Mouse (Mus musculus): ENCODE results near the gene Kdm8.

DNA sequence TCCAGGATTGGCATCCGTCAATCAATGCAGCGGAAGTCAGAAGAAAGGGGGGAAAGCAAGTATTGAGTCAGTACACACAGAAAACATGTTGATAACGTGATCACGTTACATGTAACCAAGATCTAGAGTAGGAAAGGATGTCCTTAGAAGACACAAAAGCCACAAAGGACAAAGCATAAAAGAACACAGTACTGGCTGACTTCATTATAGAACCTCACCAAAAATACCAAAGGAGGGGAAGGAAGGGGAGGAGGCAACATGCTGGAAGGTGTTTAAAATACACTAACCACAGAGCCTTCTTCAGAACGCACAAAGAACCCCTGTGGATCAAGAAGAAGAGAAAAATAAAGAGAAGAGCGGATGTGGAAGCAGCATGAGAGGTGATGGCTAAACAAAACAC is 44.2 kb downstream of the Kdm8 start:
- TF ChIP-seq GATA1 (IDR thresholded peaks at IDR 0.05; ENCODE audit: borderline replicate concordance, low read length) (no peak), CTCF (IDR thresholded peaks at IDR 0.05; ENCODE audit: low read depth, low read length) (no peak)

Data from G1E (cell line).